Mouse (Mus musculus): ENCODE data around the gene Gdf15. TPM values are rescaled to one million over a fixed set of nuclear protein-coding genes. Genes with fewer than 3 reads are reported as not detected.

Gdf15 gene
- polyA plus RNA-seq, 1 experiment from 2014 or later = 1.3 TPM

- WGBS = 79% methylated on average over 11 of the region's 11 CpGs
- Histone ChIP-seq H3K4me1 (ENCODE audit: insufficient read depth, low read depth, low read length) (no peaks in the 10 kb centered on the region), H3K9ac (replicated peaks; ENCODE audit: low read depth) (no peak overlapping the region), H3K27me3 (replicated peaks; ENCODE audit: insufficient read depth, low read length) (no peaks in the 10 kb centered on the region), H3K36me3 (ENCODE audit: insufficient read depth, low read length) (no peaks in the 10 kb centered on the region), H3K4me3 (ENCODE audit: low read depth, low read length) (no peak overlapping the region), H3K27ac (ENCODE audit: low read length) (0 out of 2 replicates have a peak overlapping the region, but pooled peaks have one; percentile 16), H3K9me3 (ENCODE audit: low read length) (no peaks in the 10 kb centered on the region), H3K4me2 (replicated peaks; ENCODE audit: low read depth, low read length) (no peak overlapping the region)
- TF ChIP-seq CTCF (IDR thresholded peaks at IDR 0.05) (no peak), EP300 (IDR thresholded peaks at IDR 0.05) (no peak)
- no peak for DNase-seq (ENCODE audit: low spot score)
- no peak for ATAC-seq
Measured at GRCm38 (mm10) chr8:70617985-70618384, 14.3 kb downstream of the Gdf15 start.

GRCm38 (mm10) chr8:70616645-70617044, 15.6 kb downstream of the Gdf15 start:
- no peak for ATAC-seq
- WGBS = 43% methylated on average over 11 of the region's 11 CpGs
- 0 out of 2 replicates have a peak overlapping the region, but pooled peaks have one; percentile 0 for H3K4me3 ChIP-seq (ENCODE audit: low read depth, low read length)

GRCm38 (mm10) chr8:70615894-70616293, 16.4 kb downstream of the Gdf15 start, which contains the start of gene Lrrc25:
Gene Lrrc25 (plus strand): TSS chr8:70616155.
- H3K9me3 ChIP-seq (ENCODE audit: low read length) = no peaks in the 10 kb centered on the region
- no peaks in the 10 kb centered on the region; the same call in 1 of the 2 replicates for H3K4me1 ChIP-seq (ENCODE audit: insufficient read depth, low read depth, low read length)
- ATAC-seq (no peak), DNase-seq (ENCODE audit: low spot score) (peak; percentile 16)
- no peaks in the 10 kb centered on the region for H3K36me3 ChIP-seq (ENCODE audit: insufficient read depth, low read length)
- no peak within 1 kb of the TSS for H3K27ac ChIP-seq (ENCODE audit: low read length)
- H3K4me3 ChIP-seq (ENCODE audit: low read depth, low read length) = 0 out of 2 replicates have a peak within 1 kb of the TSS, but pooled peaks have one; percentile 0
- TF ChIP-seq EP300 (IDR thresholded peaks at IDR 0.05) (no peak), CTCF (IDR thresholded peaks at IDR 0.05) (no peak)
- no peak within 1 kb of the TSS for H3K4me2 ChIP-seq (replicated peaks; ENCODE audit: low read depth, low read length)
- WGBS = 76% methylated on average over 3 of the region's 3 CpGs
- no peaks in the 10 kb centered on the region for H3K27me3 ChIP-seq (replicated peaks; ENCODE audit: insufficient read depth, low read length)
- H3K9ac ChIP-seq (replicated peaks; ENCODE audit: low read depth) = no peak within 1 kb of the TSS

More at GRCm38 (mm10) chr8:70616645-70617044, 15.6 kb downstream of the Gdf15 start:
- no peak overlapping the region for H3K27ac ChIP-seq (ENCODE audit: low read length)
- no peak overlapping the region for H3K4me2 ChIP-seq (replicated peaks; ENCODE audit: low read depth, low read length)
- no peak for DNase-seq (ENCODE audit: low spot score)
- H3K27me3 ChIP-seq (replicated peaks; ENCODE audit: insufficient read depth, low read length) = no peaks in the 10 kb centered on the region
- no peaks in the 10 kb centered on the region for H3K9me3 ChIP-seq (ENCODE audit: low read length)
- TF ChIP-seq CTCF (IDR thresholded peaks at IDR 0.05) (no peak), EP300 (IDR thresholded peaks at IDR 0.05) (no peak)
- H3K4me1 ChIP-seq (ENCODE audit: insufficient read depth, low read depth, low read length) = no peaks in the 10 kb centered on the region
- H3K36me3 ChIP-seq (ENCODE audit: insufficient read depth, low read length) = no peaks in the 10 kb centered on the region
- H3K9ac ChIP-seq (replicated peaks; ENCODE audit: low read depth) = no peak overlapping the region

- Histone ChIP-seq H3K4me2 (replicated peaks; ENCODE audit: low read depth, low read length) (no peak overlapping the region), H3K9ac (replicated peaks; ENCODE audit: low read depth) (no peak overlapping the region), H3K9me3 (ENCODE audit: low read length) (no peaks in the 10 kb centered on the region), H3K4me3 (ENCODE audit: low read depth, low read length) (no peak overlapping the region), H3K27me3 (replicated peaks; ENCODE audit: insufficient read depth, low read length) (no peaks in the 10 kb centered on the region), H3K36me3 (ENCODE audit: insufficient read depth, low read length) (no peaks in the 10 kb centered on the region), H3K27ac (ENCODE audit: low read length) (no peak overlapping the region), H3K4me1 (ENCODE audit: insufficient read depth, low read depth, low read length) (no peaks in the 10 kb centered on the region; the same call in 1 of the 2 replicates)
- no peak for TF ChIP-seq CTCF (IDR thresholded peaks at IDR 0.05)
- no peak for TF ChIP-seq EP300 (IDR thresholded peaks at IDR 0.05)
- no peak for DNase-seq (ENCODE audit: low spot score)
- no peak for ATAC-seq
- WGBS = 75% methylated on average over 8 of the region's 8 CpGs
Measured at GRCm38 (mm10) chr8:70615281-70615680, 17.0 kb downstream of the Gdf15 start.

GRCm38 (mm10) chr8:70614469-70614868, 17.8 kb downstream of the Gdf15 start:
- no peak overlapping the region for H3K9ac ChIP-seq (replicated peaks; ENCODE audit: low read depth)
- no peak overlapping the region for H3K4me2 ChIP-seq (replicated peaks; ENCODE audit: low read depth, low read length)
- no peak overlapping the region for H3K4me3 ChIP-seq (ENCODE audit: low read depth, low read length)
- WGBS = 59% methylated on average over 5 of the region's 5 CpGs
- no peak for TF ChIP-seq EP300 (IDR thresholded peaks at IDR 0.05)
- no peak for TF ChIP-seq CTCF (IDR thresholded peaks at IDR 0.05)
- no peaks in the 10 kb centered on the region for H3K36me3 ChIP-seq (ENCODE audit: insufficient read depth, low read length)
- no peaks in the 10 kb centered on the region for H3K27me3 ChIP-seq (replicated peaks; ENCODE audit: insufficient read depth, low read length)
- no peak overlapping the region for H3K27ac ChIP-seq (ENCODE audit: low read length)
- DNase-seq (ENCODE audit: low spot score) (peak; percentile 24), ATAC-seq (no peak)
- no peaks in the 10 kb centered on the region; the same call in 1 of the 2 replicates for H3K4me1 ChIP-seq (ENCODE audit: insufficient read depth, low read depth, low read length)
- H3K9me3 ChIP-seq (ENCODE audit: low read length) = no peaks in the 10 kb centered on the region

GRCm38 (mm10) chr8:70613763-70614162, 18.5 kb downstream of the Gdf15 start:
- 20% methylated on average over 1 of the region's 1 CpGs for WGBS
- Histone ChIP-seq H3K36me3 (ENCODE audit: insufficient read depth, low read length) (no peaks in the 10 kb centered on the region), H3K4me1 (ENCODE audit: insufficient read depth, low read depth, low read length) (peaks cover 3% of the 10 kb centered on the region; the same call in 1 of the 2 replicates), H3K9ac (replicated peaks; ENCODE audit: low read depth) (no peak overlapping the region), H3K4me2 (replicated peaks; ENCODE audit: low read depth, low read length) (no peak overlapping the region), H3K27ac (ENCODE audit: low read length) (no peak overlapping the region), H3K4me3 (ENCODE audit: low read depth, low read length) (no peak overlapping the region), H3K27me3 (replicated peaks; ENCODE audit: insufficient read depth, low read length) (no peaks in the 10 kb centered on the region), H3K9me3 (ENCODE audit: low read length) (no peaks in the 10 kb centered on the region)
- ATAC-seq (no peak), DNase-seq (ENCODE audit: low spot score) (no peak)
- TF ChIP-seq CTCF (IDR thresholded peaks at IDR 0.05) (no peak), EP300 (IDR thresholded peaks at IDR 0.05) (no peak)

All from lung, postnatal 0 days (tissue).